Mouse (Mus musculus) heart, adult 8-10 months (tissue): ENCODE measurements around the gene Shc2. TPM values are rescaled to one million over a fixed set of nuclear protein-coding genes. Genes with fewer than 3 reads are reported as not detected.

Source experiments
- DNase-seq: peaks from one replicate; pipeline ENCODE4 v3.0.0; 2022; ENCODE audit warnings: low spot score
- total RNA-seq, 4 experiments: library from RNA; stranded (reverse); gene quantifications; 2 replicates each; pipeline ENCODE4 v1.2.4; 2022

Gene Shc2
- total RNA-seq = 1 to 10 TPM; 1.2 to 2.0 (median 1.2) TPM

- no peak for DNase-seq
Measured at GRCm38 (mm10) chr10:79637128-79638110, at the start of gene Shc2. Gene Shc2, minus strand, starts transcription at chr10:79637918.

- DNase-seq = no peak
Measured at GRCm38 (mm10) chr10:79687513-79687912, 49.8 kb upstream of the Shc2 start.

GRCm38 (mm10) chr10:79686691-79687090 lies 49.0 kb upstream of the Shc2 start:
- peak; percentile 62 for DNase-seq

- DNase-seq = no peak
Measured at GRCm38 (mm10) chr10:79686219-79686618, 48.5 kb upstream of the Shc2 start.

- DNase-seq = no peak
Measured at GRCm38 (mm10) chr10:79684770-79685600, 47.3 kb upstream of the Shc2 start.

GRCm38 (mm10) chr10:79683726-79684640 lies 46.3 kb upstream of the Shc2 start:
- peak; percentile 65 for DNase-seq

- DNase-seq = peak; percentile 70
Measured at GRCm38 (mm10) chr10:79682916-79683582, 45.3 kb upstream of the Shc2 start.

- DNase-seq = no peak
Measured at GRCm38 (mm10) chr10:79682551-79682915, 44.8 kb upstream of the Shc2 start.

- peak; percentile 99 for DNase-seq
Measured at GRCm38 (mm10) chr10:79681591-79682245, 44.0 kb upstream of the Shc2 start, which contains the start of gene Cdc34. Gene Cdc34, plus strand, starts transcription at chr10:79682195.

GRCm38 (mm10) chr10:79680606-79681495 lies 43.1 kb upstream of the Shc2 start:
- no peak for DNase-seq

- DNase-seq = no peak
Measured at GRCm38 (mm10) chr10:79675346-79676035, 37.8 kb upstream of the Shc2 start.

GRCm38 (mm10) chr10:79673054-79673453 lies 35.3 kb upstream of the Shc2 start:
- no peak for DNase-seq

- DNase-seq = no peak
Measured at GRCm38 (mm10) chr10:79672088-79672455, 34.4 kb upstream of the Shc2 start.

GRCm38 (mm10) chr10:79671396-79672087 lies 33.8 kb upstream of the Shc2 start:
- DNase-seq = no peak

- no peak for DNase-seq
Measured at GRCm38 (mm10) chr10:79670071-79670888, 32.6 kb upstream of the Shc2 start.

- DNase-seq = peak; percentile 56
Measured at GRCm38 (mm10) chr10:79669576-79670057, 31.9 kb upstream of the Shc2 start.
